Mouse (Mus musculus): ENCODE measurements around the gene 9930111J21Rik2. TPM values are rescaled to one million over a fixed set of nuclear protein-coding genes. Genes with fewer than 3 reads are reported as not detected.
"Not testable (repeated sequence)": the region's sequence is repeated elsewhere in the genome, so short reads cannot be mapped to it uniquely, and the experiment has no call there.

9930111J21Rik2 gene
- polyA plus RNA-seq (2016; fragmentation: Nextera tagmentation; extraction: Ambion mirVana) = 0.24 and 0.27 TPM in 2 replicates

GRCm38 (mm10) chr11:49051093-49051891 lies at the start of gene 9930111J21Rik2:
Gene 9930111J21Rik2, minus strand, starts transcription at chr11:49051242.
- H3K4me1 ChIP-seq; H3K36me3 ChIP-seq; H3K27ac ChIP-seq; H3K4me3 ChIP-seq; H3K4me2 ChIP-seq (replicated peaks); H3K9me3 ChIP-seq; H3K9ac ChIP-seq; H3K27me3 ChIP-seq (replicated peaks); ATAC-seq (ENCODE audit: low FRiP score, low read depth): not testable (repeated sequence)
- 90% methylated on average over 1 of the region's 6 CpGs for WGBS

GRCm38 (mm10) chr11:49100409-49100808 lies 49.4 kb upstream of the 9930111J21Rik2 start:
- H3K36me3 ChIP-seq = no peaks in the 10 kb centered on the region
- no peaks in the 10 kb centered on the region for H3K9me3 ChIP-seq
- no peaks in the 10 kb centered on the region for H3K27me3 ChIP-seq (replicated peaks)
- no peak for ATAC-seq (ENCODE audit: low FRiP score, low read depth)
- WGBS = 84% methylated on average over 3 of the region's 3 CpGs
- H3K27ac ChIP-seq = no peak overlapping the region
- no peak overlapping the region for H3K4me2 ChIP-seq (replicated peaks)
- no peak overlapping the region for H3K9ac ChIP-seq
- no peak overlapping the region for H3K4me3 ChIP-seq
- no peaks in the 10 kb centered on the region for H3K4me1 ChIP-seq

- Histone ChIP-seq H3K36me3 (no peaks in the 10 kb centered on the region), H3K4me2 (replicated peaks) (no peak overlapping the region), H3K4me3 (no peak overlapping the region), H3K9me3 (no peaks in the 10 kb centered on the region), H3K4me1 (no peaks in the 10 kb centered on the region), H3K9ac (no peak overlapping the region), H3K27ac (no peak overlapping the region), H3K27me3 (replicated peaks) (no peaks in the 10 kb centered on the region)
- no peak for ATAC-seq (ENCODE audit: low FRiP score, low read depth)
- WGBS = 90% methylated on average over 4 of the region's 4 CpGs
These were observed 44.3 kb upstream of the 9930111J21Rik2 start for GRCm38 (mm10) chr11:49095367-49095766.

- Histone ChIP-seq H3K36me3 (no peaks in the 10 kb centered on the region), H3K9ac (no peak overlapping the region), H3K4me3 (no peak overlapping the region), H3K4me1 (no peaks in the 10 kb centered on the region), H3K4me2 (replicated peaks) (no peak overlapping the region), H3K27ac (no peak overlapping the region), H3K9me3 (no peaks in the 10 kb centered on the region), H3K27me3 (replicated peaks) (no peaks in the 10 kb centered on the region)
- ATAC-seq (ENCODE audit: low FRiP score, low read depth) = no peak
- WGBS = 92% methylated on average over 6 of the region's 6 CpGs
These were observed 43.0 kb upstream of the 9930111J21Rik2 start for GRCm38 (mm10) chr11:49093861-49094660.

- Histone ChIP-seq H3K36me3 (no peaks in the 10 kb centered on the region), H3K4me3 (no peak overlapping the region), H3K4me2 (replicated peaks) (no peak overlapping the region), H3K4me1 (no peaks in the 10 kb centered on the region), H3K27ac (no peak overlapping the region), H3K27me3 (replicated peaks) (0 out of 2 replicates have a peak, but pooled peaks cover 3% of the 10 kb centered on the region), H3K9ac (no peak overlapping the region), H3K9me3 (no peaks in the 10 kb centered on the region)
- no peak for ATAC-seq (ENCODE audit: low FRiP score, low read depth)
- 98% methylated on average over 2 of the region's 2 CpGs for WGBS
These were observed 41.7 kb upstream of the 9930111J21Rik2 start for GRCm38 (mm10) chr11:49092786-49093185.

- H3K27ac ChIP-seq = no peak overlapping the region
- no peak overlapping the region for H3K4me2 ChIP-seq (replicated peaks)
- no peaks in the 10 kb centered on the region for H3K9me3 ChIP-seq
- ATAC-seq (ENCODE audit: low FRiP score, low read depth) = no peak
- H3K9ac ChIP-seq = no peak overlapping the region
- no peaks in the 10 kb centered on the region for H3K4me1 ChIP-seq
- no peaks in the 10 kb centered on the region for H3K36me3 ChIP-seq
- 0 out of 2 replicates have a peak, but pooled peaks cover 3% of the 10 kb centered on the region for H3K27me3 ChIP-seq (replicated peaks)
- whole genome bisulfite sequencing = 97% methylated on average over 1 of the region's 1 CpGs
- H3K4me3 ChIP-seq = no peak overlapping the region
These were observed 41.1 kb upstream of the 9930111J21Rik2 start for GRCm38 (mm10) chr11:49092053-49092586.

GRCm38 (mm10) chr11:49091171-49091570 lies 40.1 kb upstream of the 9930111J21Rik2 start:
- WGBS = 79% methylated on average over 4 of the region's 4 CpGs
- Histone ChIP-seq H3K27me3 (replicated peaks) (0 out of 2 replicates have a peak, but pooled peaks cover 3% of the 10 kb centered on the region), H3K9ac (no peak overlapping the region), H3K4me2 (replicated peaks) (no peak overlapping the region), H3K27ac (no peak overlapping the region), H3K4me1 (no peaks in the 10 kb centered on the region), H3K4me3 (no peak overlapping the region), H3K36me3 (no peaks in the 10 kb centered on the region), H3K9me3 (no peaks in the 10 kb centered on the region)
- no peak for ATAC-seq (ENCODE audit: low FRiP score, low read depth)

GRCm38 (mm10) chr11:49090551-49090950 lies 39.5 kb upstream of the 9930111J21Rik2 start:
- Histone ChIP-seq H3K4me2 (replicated peaks) (no peak overlapping the region), H3K36me3 (no peaks in the 10 kb centered on the region), H3K4me1 (no peaks in the 10 kb centered on the region), H3K27ac (no peak overlapping the region), H3K9ac (no peak overlapping the region), H3K27me3 (replicated peaks) (0 out of 2 replicates have a peak, but pooled peaks cover 3% of the 10 kb centered on the region), H3K4me3 (no peak overlapping the region), H3K9me3 (no peaks in the 10 kb centered on the region)
- ATAC-seq (ENCODE audit: low FRiP score, low read depth) = no peak
- 92% methylated on average over 5 of the region's 5 CpGs for WGBS

GRCm38 (mm10) chr11:49089735-49090507 lies 38.9 kb upstream of the 9930111J21Rik2 start:
- no peak overlapping the region for H3K27ac ChIP-seq
- H3K9me3 ChIP-seq = no peaks in the 10 kb centered on the region
- H3K36me3 ChIP-seq = no peaks in the 10 kb centered on the region
- H3K9ac ChIP-seq = no peak overlapping the region
- H3K27me3 ChIP-seq (replicated peaks) = 0 out of 2 replicates have a peak, but pooled peaks cover 3% of the 10 kb centered on the region
- no peak overlapping the region for H3K4me2 ChIP-seq (replicated peaks)
- WGBS = 81% methylated on average over 3 of the region's 3 CpGs
- no peak for ATAC-seq (ENCODE audit: low FRiP score, low read depth)
- no peaks in the 10 kb centered on the region for H3K4me1 ChIP-seq
- no peak overlapping the region for H3K4me3 ChIP-seq

GRCm38 (mm10) chr11:49088990-49089652 lies 38.1 kb upstream of the 9930111J21Rik2 start:
- Histone ChIP-seq H3K4me1 (no peaks in the 10 kb centered on the region), H3K27me3 (replicated peaks) (0 out of 2 replicates have a peak, but pooled peaks cover 3% of the 10 kb centered on the region), H3K9ac (no peak overlapping the region), H3K36me3 (no peaks in the 10 kb centered on the region), H3K4me3 (no peak overlapping the region), H3K27ac (no peak overlapping the region), H3K4me2 (replicated peaks) (no peak overlapping the region), H3K9me3 (no peaks in the 10 kb centered on the region)
- no peak for ATAC-seq (ENCODE audit: low FRiP score, low read depth)
- 87% methylated on average over 5 of the region's 5 CpGs for WGBS
